Mouse (Mus musculus) layer of hippocampus, postnatal 14 days (tissue): ENCODE data around the gene Lrrfip1. TPM values are rescaled to one million over a fixed set of nuclear protein-coding genes. Genes with fewer than 3 reads are reported as not detected.

Experiments
- DNase-seq, 2 experiments: peaks; one replicate each; pipeline ENCODE4 v3.0.0; 2021 to 2022; ENCODE audit warnings: low spot score in 2 of 2, mixed read lengths in 1 of 2
- long read RNA-seq, 2 experiments: library from polyadenylated mRNA; stranded (forward); transcript quantifications; one replicate each; pipeline ENCODE4 v2.0.0; 2021
- total RNA-seq, 2 experiments: library from RNA; stranded (reverse); gene quantifications; 2 replicates each; pipeline ENCODE4 v1.2.3; 2021

Lrrfip1 gene
- 10 to 100 TPM; 73.0 to 82.7 TPM for total RNA-seq
- long read RNA-seq, experiment 1, partial matches to known transcripts = 3 of 28 reads
- long read RNA-seq, experiment 1, other reads (novel, unspliced or antisense) = 23 of 28 reads
- long read RNA-seq, experiment 2, partial matches to known transcripts = 3 of 32 reads
- long read RNA-seq, experiment 2, other reads (novel, unspliced or antisense) = 27 of 32 reads

DNA sequence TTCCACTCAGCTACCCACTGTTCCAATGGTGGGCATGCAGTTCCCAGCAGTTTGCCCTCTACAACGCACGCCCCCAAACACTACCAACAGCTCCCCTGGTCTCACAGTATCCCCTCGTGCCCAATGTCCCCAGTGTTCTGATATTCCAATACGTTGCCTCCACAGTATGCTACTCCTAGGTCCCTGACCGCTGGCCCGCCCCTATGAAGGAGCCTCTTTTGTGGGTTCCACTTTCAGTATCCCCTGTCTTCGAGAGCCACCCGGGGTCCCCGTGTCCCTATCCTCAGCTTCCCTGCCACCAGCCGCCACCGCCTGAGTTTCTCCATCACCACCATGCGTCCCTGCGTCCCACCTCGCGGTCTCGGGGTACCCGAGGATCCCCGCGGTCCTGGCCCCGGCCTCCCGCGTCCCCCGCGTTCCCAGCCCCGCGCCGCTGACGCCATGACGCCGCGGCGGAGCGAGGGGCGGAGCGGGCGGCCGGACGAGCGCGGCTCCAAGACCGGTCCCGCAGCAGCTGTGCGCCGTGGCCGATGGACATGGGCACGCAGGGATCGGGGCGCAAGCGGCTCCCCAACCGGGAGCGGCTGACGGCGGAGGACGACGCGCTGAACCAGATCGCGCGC lies at the start of gene Lrrfip1:
Lrrfip1 (plus strand) TSS at position 470 of the 623 bp plus-strand sequence.
- DNase-seq = peak; percentile 37 to 67

DNA sequence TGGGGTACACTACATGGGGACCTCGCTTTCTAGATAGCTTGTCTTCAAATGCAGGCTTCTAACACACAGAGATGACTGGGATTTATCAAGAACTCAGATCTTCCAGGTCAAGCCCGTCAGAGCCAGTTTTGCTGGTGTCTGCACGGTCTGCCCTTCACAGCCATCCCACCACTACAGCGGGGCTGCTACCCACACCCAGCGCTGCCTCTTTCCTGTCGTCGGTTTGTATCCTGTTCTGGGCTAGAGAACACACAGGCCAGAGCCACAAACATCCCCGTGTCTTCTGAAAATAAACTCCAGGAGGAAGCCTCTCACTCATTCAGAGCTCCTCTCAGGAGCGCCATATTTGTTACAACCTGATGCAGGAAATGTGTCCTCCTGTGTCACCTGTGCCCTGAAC lies 49.2 kb upstream of the Lrrfip1 start:
- no peak for DNase-seq

- no peak for DNase-seq
Observed at GRCm38 (mm10) chr1:90951670-90952069, 46.9 kb upstream of the Lrrfip1 start.

GRCm38 (mm10) chr1:90952808-90953207 lies 45.7 kb upstream of the Lrrfip1 start, which contains the start of gene Prlh:
Prlh (plus strand) TSS chr1:90953108.
- DNase-seq = no peak

- DNase-seq = no peak
Observed at GRCm38 (mm10) chr1:90953688-90954087, 44.8 kb upstream of the Lrrfip1 start.

DNA sequence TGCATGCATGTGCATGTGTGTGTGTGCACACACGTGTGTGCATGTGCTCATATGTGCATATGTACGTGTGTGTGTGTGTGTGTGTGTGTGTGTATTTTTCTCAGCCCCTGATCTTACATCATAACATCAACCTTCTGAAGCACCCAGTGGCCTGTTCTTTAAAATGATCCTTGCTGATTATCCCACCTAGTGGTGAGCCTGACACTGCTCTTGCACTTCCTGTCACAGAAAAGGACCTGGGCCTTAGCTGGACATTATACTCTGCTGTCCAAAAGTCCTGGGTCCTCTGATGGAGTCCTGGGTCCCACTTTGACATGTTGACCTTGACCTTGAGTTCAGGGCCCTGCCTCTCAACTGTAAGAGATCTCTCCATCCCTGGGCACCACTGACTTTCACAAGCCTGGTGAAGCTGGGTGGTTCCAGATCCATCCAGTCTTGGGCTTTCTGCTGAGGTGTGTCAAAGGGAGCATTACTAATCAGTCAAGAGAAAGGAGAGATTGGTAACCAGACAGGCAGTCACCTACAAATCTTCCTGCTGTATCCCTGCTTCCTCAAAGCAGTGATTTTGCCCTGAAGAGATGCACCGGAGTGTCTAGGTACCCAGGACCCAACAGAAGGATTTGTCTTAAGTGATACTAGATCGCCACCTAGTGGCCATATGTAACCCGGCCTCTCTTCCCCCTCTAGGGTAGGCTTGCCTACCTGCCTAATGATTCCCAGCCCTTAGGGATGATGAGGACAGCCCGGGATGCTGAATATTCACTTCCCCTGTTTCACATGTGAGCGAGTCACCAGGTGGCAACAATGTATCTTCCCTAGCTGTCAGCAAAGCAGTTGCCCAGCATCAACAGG lies 42.1 kb upstream of the Lrrfip1 start:
- DNase-seq = peak; percentile 60 to 82

- no peak for DNase-seq
Observed at GRCm38 (mm10) chr1:90962526-90962925, 36.0 kb upstream of the Lrrfip1 start.

DNA sequence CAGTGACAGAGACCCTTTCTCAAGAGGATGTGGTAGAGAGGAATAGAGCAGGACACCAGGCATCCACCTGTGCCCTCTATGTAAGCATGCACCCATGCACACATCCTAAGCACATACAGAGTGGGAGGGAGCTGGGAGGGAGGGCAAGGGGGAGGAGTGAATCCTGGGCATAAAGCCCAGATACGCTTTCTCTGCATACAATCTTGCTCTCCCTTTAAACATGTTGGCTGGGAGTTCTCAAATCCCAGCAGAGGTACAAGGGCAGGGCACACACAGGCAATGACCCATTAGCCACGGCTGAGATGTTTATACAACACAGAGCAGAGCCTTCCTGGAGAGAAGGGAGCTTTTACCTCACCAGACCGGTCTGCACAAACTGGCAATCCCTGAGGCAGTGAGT lies 35.5 kb upstream of the Lrrfip1 start:
- DNase-seq = no peak

- no peak for DNase-seq
Observed at GRCm38 (mm10) chr1:90967583-90967982, 31.0 kb upstream of the Lrrfip1 start.

DNA sequence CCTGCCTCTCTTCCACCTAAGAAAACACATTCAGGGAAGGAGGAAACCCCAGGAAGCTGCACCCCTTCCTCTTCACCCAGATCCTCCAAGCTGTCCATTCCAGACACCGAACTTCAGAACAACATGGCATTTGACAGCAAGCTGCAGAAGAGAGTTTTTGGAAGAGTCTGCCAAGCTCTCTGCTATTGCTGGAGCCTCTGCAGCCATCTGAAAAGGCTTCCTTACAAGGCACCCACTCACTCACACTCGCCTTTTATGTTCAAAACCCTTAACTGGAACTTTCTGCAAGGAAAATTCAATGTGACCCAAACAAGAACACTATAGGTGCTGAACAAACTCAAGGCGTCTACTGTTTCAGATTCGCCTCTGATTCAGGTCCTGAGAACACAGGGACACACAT lies 29.9 kb upstream of the Lrrfip1 start:
- no peak for DNase-seq

DNA sequence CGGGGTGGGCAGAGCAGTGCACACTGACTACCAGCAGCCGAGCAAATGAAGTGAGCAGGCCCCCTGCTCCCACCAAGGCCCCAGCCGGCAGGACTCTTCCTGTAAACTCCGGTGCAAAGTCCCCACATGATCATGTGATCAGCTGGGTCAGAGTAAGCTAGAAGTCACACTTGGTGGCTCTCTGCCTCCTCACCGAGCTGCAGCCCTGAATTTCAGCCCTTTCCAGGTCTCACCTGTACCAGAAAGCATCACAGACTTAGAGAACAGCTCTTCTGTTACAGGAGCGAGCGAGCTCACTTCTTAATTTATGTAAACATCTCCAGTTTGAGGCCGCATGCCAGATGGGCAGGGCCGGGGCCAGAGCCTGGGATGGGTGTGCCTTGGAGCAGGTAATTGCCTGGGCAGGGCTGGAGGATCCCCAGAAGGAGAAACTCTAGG lies 29.2 kb upstream of the Lrrfip1 start, which contains the start of gene Rab17:
Rab17 (minus strand) TSS at position 315 of the 438 bp plus-strand sequence.
- no peak for DNase-seq

GRCm38 (mm10) chr1:90969881-90970390 lies 28.6 kb upstream of the Lrrfip1 start:
- no peak for DNase-seq

DNA sequence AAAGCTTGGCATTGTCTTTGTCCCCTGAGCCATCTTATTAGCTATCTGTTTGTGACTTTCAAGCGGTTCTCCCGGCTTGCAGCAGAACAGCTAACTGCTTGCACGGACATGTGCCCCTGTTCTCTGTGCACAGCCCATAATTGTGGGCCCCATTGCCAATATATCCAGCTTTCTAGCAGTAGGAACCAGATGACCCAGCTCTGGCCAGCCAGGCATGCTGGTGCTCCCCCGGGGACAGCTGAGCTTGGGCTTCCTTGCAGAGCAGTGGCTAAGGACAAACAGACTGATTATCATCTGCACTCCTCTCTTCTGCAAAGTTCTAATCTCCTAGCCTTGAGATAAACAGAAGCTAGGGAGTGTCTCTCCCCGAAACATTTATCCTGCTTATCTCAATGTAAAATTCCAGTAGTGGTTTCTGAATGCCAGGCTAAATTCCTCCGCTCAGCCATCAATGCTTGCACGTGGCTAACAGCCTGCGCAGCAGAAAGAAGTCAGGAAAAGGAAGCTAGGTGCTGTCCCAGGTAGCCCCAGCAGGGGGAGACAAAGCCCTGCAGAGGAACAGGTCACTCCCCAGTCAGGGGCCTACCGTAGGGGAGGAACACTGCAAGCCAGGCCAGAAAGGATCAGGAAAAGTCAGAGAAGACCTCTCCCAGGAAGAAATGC lies 25.5 kb upstream of the Lrrfip1 start:
- peak; percentile 93 to 96 for DNase-seq

DNA sequence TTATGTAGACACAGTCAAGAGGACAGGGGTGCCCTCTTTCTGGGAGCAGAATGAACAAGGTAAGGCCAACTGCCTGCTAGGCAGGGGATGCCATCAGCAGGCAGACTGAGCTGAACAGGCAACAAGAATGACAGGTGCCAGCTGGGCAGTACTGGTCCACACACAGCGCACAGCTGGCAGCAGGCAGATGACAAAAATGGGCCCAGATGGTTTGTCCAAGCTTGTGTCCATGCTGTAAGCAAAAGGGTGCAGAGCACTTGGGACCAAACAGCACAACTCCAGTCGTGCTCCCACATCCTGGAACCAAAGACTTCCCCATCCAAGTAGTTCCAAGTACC lies 25.0 kb upstream of the Lrrfip1 start:
- DNase-seq = no peak

DNA sequence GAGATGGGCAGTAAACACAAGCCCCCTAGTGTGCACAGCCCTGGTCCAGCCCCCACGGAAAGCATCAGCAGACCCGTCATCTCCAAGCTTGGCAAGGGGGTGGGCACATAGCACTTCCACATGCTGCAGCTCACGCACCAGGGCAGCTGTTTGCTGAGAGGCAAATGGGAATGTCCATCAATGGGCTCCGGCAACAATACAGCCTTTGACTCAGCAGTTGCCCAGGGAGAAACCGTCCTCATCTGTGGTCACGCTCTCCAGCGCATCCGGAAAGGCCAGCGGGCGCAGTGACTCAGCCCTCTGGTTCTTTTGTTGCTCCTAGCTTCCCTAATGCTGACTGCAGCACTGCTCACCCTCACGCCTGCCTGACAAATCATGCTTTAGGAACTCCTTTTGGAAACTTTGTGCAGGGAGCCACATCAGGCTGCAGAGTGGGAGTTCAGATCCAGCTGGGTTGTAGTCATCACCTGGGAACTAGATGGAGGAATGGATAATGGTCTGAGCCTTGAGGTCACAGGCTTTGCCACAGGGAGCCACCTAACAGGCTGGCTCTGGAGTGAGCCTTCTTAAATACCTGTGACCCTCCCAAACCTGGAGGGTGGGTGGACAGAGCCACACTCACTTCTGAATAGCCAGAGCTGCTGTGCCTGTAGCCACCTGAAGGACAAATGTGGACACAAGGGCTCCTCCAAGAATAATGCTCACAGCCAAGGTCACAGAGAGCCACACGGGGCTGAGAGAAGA lies 23.5 kb upstream of the Lrrfip1 start:
- peak; percentile 52 to 63 for DNase-seq

GRCm38 (mm10) chr1:90975960-90976359 lies 22.6 kb upstream of the Lrrfip1 start:
- DNase-seq = no peak

- DNase-seq = no peak
Observed at GRCm38 (mm10) chr1:90980638-90981330, 17.8 kb upstream of the Lrrfip1 start.

GRCm38 (mm10) chr1:90981346-90981745 lies 17.2 kb upstream of the Lrrfip1 start:
- no peak for DNase-seq

- no peak for DNase-seq
Observed at GRCm38 (mm10) chr1:90995916-90996315, 2.6 kb upstream of the Lrrfip1 start.

- DNase-seq = no peak
Observed at GRCm38 (mm10) chr1:90997136-90997535, 1.4 kb upstream of the Lrrfip1 start.
